Mouse (Mus musculus) hindbrain, embryonic 11.5 days (tissue): ENCODE measurements around the gene Tlr11. TPM values are rescaled to one million over a fixed set of nuclear protein-coding genes. Genes with fewer than 3 reads are reported as not detected.

Experiments used
- ATAC-seq: fragments of 200-750 bp; cut with Nextera tagmentation; 2 replicates; pipeline ENCODE4 v1.8.0; 2017; ENCODE audit warnings: mild to moderate bottlenecking, moderate TSS enrichment, moderate library complexity; ENCODE audit not compliant: low FRiP score
- DNase-seq: peaks from one replicate; pipeline ENCODE4 v3.0.0-alpha.2; 2015; ENCODE audit warnings: low spot score
- H3K27ac ChIP-seq: fragments of 300-500 bp; sonication (generic); 2 replicates; pipeline ENCODE4 v1.5.1; 2014; ENCODE audit warnings: mild to moderate bottlenecking, low read depth, low read length
- H3K27me3 ChIP-seq: fragments of 300-500 bp; sonication (generic); 2 replicates; pipeline ENCODE4 v1.6.1; 2014; ENCODE audit warnings: mild to moderate bottlenecking, low read length, moderate library complexity, mixed read lengths; ENCODE audit not compliant: control insufficient read depth, insufficient read depth
- H3K36me3 ChIP-seq: fragments of 300-500 bp; sonication (generic); 2 replicates; pipeline ENCODE4 v1.6.1; 2014; ENCODE audit warnings: mild to moderate bottlenecking, low read length, moderate library complexity, mixed read lengths; ENCODE audit not compliant: control insufficient read depth, insufficient read depth
- H3K4me1 ChIP-seq: fragments of 300-500 bp; sonication (generic); replicated peaks from 2 replicates; pipeline ENCODE4 v1.6.1; 2014; ENCODE audit warnings: low read length, mixed read lengths; ENCODE audit not compliant: control insufficient read depth, insufficient read depth
- H3K4me2 ChIP-seq: fragments of 300-500 bp; sonication (generic); replicated peaks from 2 replicates; pipeline ENCODE4 v1.6.1; 2014; ENCODE audit warnings: mild to moderate bottlenecking, low read depth, low read length
- H3K4me3 ChIP-seq: fragments of 300-500 bp; sonication (generic); 2 replicates; pipeline ENCODE4 v1.5.1; 2014; ENCODE audit warnings: low read depth, low read length
- H3K9ac ChIP-seq: fragments of 300-500 bp; sonication (generic); 2 replicates; pipeline ENCODE4 v1.6.1; 2014; ENCODE audit warnings: low read depth, low read length
- H3K9me3 ChIP-seq: fragments of 300-500 bp; sonication (generic); 2 replicates; pipeline ENCODE4 v1.6.1; 2016; ENCODE audit warnings: low read length; ENCODE audit not compliant: control insufficient read depth
- WGBS: fragments of 180-500 bp; shearing (Covaris S2); extraction: QIAGEN DNeasy Blood & Tissue Kit; methylation state at CpG from one replicate; pipeline ENCODE4 v1.1.7; 2014; 5-methylcytosine and 5-hydroxymethylcytosine counted together
- polyA plus RNA-seq: library from polyadenylated mRNA; unstranded; fragments of >200 nt; fragmentation: Nextera tagmentation; extraction: Ambion mirVana; gene quantifications from 2 replicates; pipeline ENCODE4 v1.2.1, GENCODE M21; 2014

Tlr11 gene
- not detected in 2 replicates for polyA plus RNA-seq

GRCm38 (mm10) chr14:50357593-50357992 lies at the start of gene Tlr11:
Gene Tlr11, plus strand, starts transcription at chr14:50357914.
- WGBS, result 86% methylated on average over 2 of the region's 2 CpGs
- H3K9me3 ChIP-seq, result no peaks in the 10 kb centered on the region
- H3K27me3 ChIP-seq, result no peaks in the 10 kb centered on the region
- no peak for DNase-seq
- H3K27ac ChIP-seq, result no peak within 1 kb of the TSS
- no peak within 1 kb of the TSS for H3K4me3 ChIP-seq
- H3K4me2 ChIP-seq, result no peak within 1 kb of the TSS
- no peaks in the 10 kb centered on the region for H3K36me3 ChIP-seq
- no peak within 1 kb of the TSS for H3K9ac ChIP-seq
- H3K4me1 ChIP-seq, result no peaks in the 10 kb centered on the region
- no peak for ATAC-seq

- DNase-seq (no peak), ATAC-seq (no peak)
- no peak within 1 kb of the TSS for H3K4me3 ChIP-seq
- H3K27ac ChIP-seq, result no peak within 1 kb of the TSS
- no peak within 1 kb of the TSS for H3K4me2 ChIP-seq
- H3K36me3 ChIP-seq, result no peaks in the 10 kb centered on the region
- H3K27me3 ChIP-seq, result no peaks in the 10 kb centered on the region
- WGBS, result 78% methylated on average over 1 of the region's 1 CpGs
- H3K4me1 ChIP-seq, result no peaks in the 10 kb centered on the region
- H3K9me3 ChIP-seq, result no peaks in the 10 kb centered on the region
- no peak within 1 kb of the TSS for H3K9ac ChIP-seq
These were observed 31.1 kb upstream of the Tlr11 start, which contains the start of gene Olfr734 for GRCm38 (mm10) chr14:50326661-50327060. Gene Olfr734, minus strand, starts transcription at chr14:50326761.

GRCm38 (mm10) chr14:50348796-50349195 lies 8.9 kb upstream of the Tlr11 start, which contains the start of gene Olfr735:
Gene Olfr735, minus strand, starts transcription at chr14:50348872.
- Histone ChIP-seq H3K9me3 (no peaks in the 10 kb centered on the region), H3K36me3 (no peaks in the 10 kb centered on the region), H3K27ac (no peak within 1 kb of the TSS), H3K4me3 (no peak within 1 kb of the TSS), H3K27me3 (no peaks in the 10 kb centered on the region), H3K4me2 (no peak within 1 kb of the TSS), H3K9ac (no peak within 1 kb of the TSS), H3K4me1 (no peaks in the 10 kb centered on the region)
- WGBS, result 85% methylated on average over 2 of the region's 2 CpGs
- no peak for ATAC-seq
- no peak for DNase-seq

GRCm38 (mm10) chr14:50352438-50352837 lies 5.3 kb upstream of the Tlr11 start:
- H3K4me3 ChIP-seq, result no peak overlapping the region
- H3K9ac ChIP-seq, result no peak overlapping the region
- H3K27ac ChIP-seq, result no peak overlapping the region
- no peaks in the 10 kb centered on the region for H3K36me3 ChIP-seq
- no peak for ATAC-seq
- no peaks in the 10 kb centered on the region for H3K4me1 ChIP-seq
- no peak overlapping the region for H3K4me2 ChIP-seq
- no peaks in the 10 kb centered on the region for H3K27me3 ChIP-seq
- peak; percentile 17 for DNase-seq
- no peaks in the 10 kb centered on the region for H3K9me3 ChIP-seq
- 43% methylated on average over 3 of the region's 3 CpGs for WGBS

- H3K9me3 ChIP-seq, result no peaks in the 10 kb centered on the region
- H3K36me3 ChIP-seq, result no peaks in the 10 kb centered on the region
- DNase-seq (no peak), ATAC-seq (no peak)
- H3K4me2 ChIP-seq, result no peak overlapping the region
- no peak overlapping the region for H3K9ac ChIP-seq
- H3K4me3 ChIP-seq, result no peak overlapping the region
- H3K4me1 ChIP-seq, result no peaks in the 10 kb centered on the region
- no peaks in the 10 kb centered on the region for H3K27me3 ChIP-seq
- H3K27ac ChIP-seq, result no peak overlapping the region
- 84% methylated on average over 2 of the region's 2 CpGs for WGBS
These were observed 989 bp upstream of the Tlr11 start for GRCm38 (mm10) chr14:50356725-50357124.

GRCm38 (mm10) chr14:50360480-50360879 lies 2.8 kb downstream of the Tlr11 start:
- ATAC-seq (no peak), DNase-seq (no peak)

GRCm38 (mm10) chr14:50363561-50363960 lies 5.8 kb downstream of the Tlr11 start:
- Histone ChIP-seq H3K36me3 (no peaks in the 10 kb centered on the region), H3K4me2 (no peak overlapping the region), H3K9ac (no peak overlapping the region), H3K4me1 (no peaks in the 10 kb centered on the region), H3K27ac (no peak overlapping the region), H3K27me3 (no peaks in the 10 kb centered on the region), H3K9me3 (no peaks in the 10 kb centered on the region), H3K4me3 (no peak overlapping the region)
- 91% methylated on average over 2 of the region's 2 CpGs for WGBS
- ATAC-seq, result no peak
- no peak for DNase-seq

More at GRCm38 (mm10) chr14:50360480-50360879, 2.8 kb downstream of the Tlr11 start:
- no peaks in the 10 kb centered on the region for H3K36me3 ChIP-seq
- H3K4me1 ChIP-seq, result no peaks in the 10 kb centered on the region
- no peaks in the 10 kb centered on the region for H3K9me3 ChIP-seq
- H3K27me3 ChIP-seq, result no peaks in the 10 kb centered on the region
- H3K27ac ChIP-seq, result no peak overlapping the region
- WGBS, result 82% methylated on average over 3 of the region's 3 CpGs
- H3K4me2 ChIP-seq, result no peak overlapping the region
- no peak overlapping the region for H3K9ac ChIP-seq
- no peak overlapping the region for H3K4me3 ChIP-seq

GRCm38 (mm10) chr14:50380863-50381262 lies 23.1 kb downstream of the Tlr11 start, which contains the start of gene Olfr736:
Gene Olfr736, plus strand, starts transcription at chr14:50381163.
- DNase-seq (no peak), ATAC-seq (no peak)
- H3K27me3 ChIP-seq, result no peaks in the 10 kb centered on the region
- H3K36me3 ChIP-seq, result no peaks in the 10 kb centered on the region
- WGBS, result 93% methylated on average over 2 of the region's 2 CpGs
- H3K4me2 ChIP-seq, result no peak within 1 kb of the TSS
- no peaks in the 10 kb centered on the region for H3K9me3 ChIP-seq
- H3K4me1 ChIP-seq, result no peaks in the 10 kb centered on the region
- no peak within 1 kb of the TSS for H3K27ac ChIP-seq
- no peak within 1 kb of the TSS for H3K4me3 ChIP-seq
- H3K9ac ChIP-seq, result no peak within 1 kb of the TSS

GRCm38 (mm10) chr14:50407268-50407667 lies 49.6 kb downstream of the Tlr11 start, which contains the start of gene Olfr738:
Gene Olfr738, plus strand, starts transcription at chr14:50407568.
- no peak within 1 kb of the TSS for H3K4me3 ChIP-seq
- H3K27ac ChIP-seq, result no peak within 1 kb of the TSS
- no peak within 1 kb of the TSS for H3K4me2 ChIP-seq
- H3K4me1 ChIP-seq, result no peaks in the 10 kb centered on the region
- no peaks in the 10 kb centered on the region for H3K36me3 ChIP-seq
- H3K27me3 ChIP-seq, result no peaks in the 10 kb centered on the region
- no peaks in the 10 kb centered on the region for H3K9me3 ChIP-seq
- ATAC-seq (no peak), DNase-seq (no peak)
- no peak within 1 kb of the TSS for H3K9ac ChIP-seq
- WGBS, result 79% methylated on average over 1 of the region's 1 CpGs
